Mouse (Mus musculus): Measurements from ENCODE around the gene Il17rc. TPM values are rescaled to one million over a fixed set of nuclear protein-coding genes. Genes with fewer than 3 reads are reported as not detected.
A peak's percentile ranks its signal among the peaks of the same experiment; 100 is the strongest.

Gene Il17rc
- total and polyA plus RNA-seq, 2 experiments from 2014 or later: 3.8 to 4.3 TPM

DNA sequence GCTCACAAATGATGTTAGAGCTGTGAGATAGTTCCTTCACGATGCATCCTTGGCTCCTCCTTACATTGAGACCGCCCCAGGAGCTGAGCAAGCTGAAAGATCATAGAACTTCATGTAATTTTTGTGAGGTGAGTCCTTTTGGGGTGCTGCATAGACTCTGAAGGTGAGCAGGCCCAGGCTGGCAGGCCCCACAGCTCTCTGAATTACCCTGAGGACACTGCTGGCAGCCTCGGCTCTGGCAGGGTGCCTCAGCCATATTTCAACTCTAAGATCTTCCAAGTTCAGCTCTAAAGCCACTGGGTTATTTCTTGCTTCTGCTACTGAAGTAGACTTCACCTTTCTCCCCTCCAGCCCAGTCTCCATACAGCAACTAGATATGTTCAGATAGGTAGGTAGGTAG is 30.5 kb upstream of the Il17rc start:
- no peak for TF ChIP-seq CTCF (IDR thresholded peaks at IDR 0.05; ENCODE audit: low read depth)
- H3K27me3 ChIP-seq (ENCODE audit: insufficient read depth, low read length): no peaks in the 10 kb centered on the region
- 79% methylated on average over 3 of the region's 3 CpGs for WGBS
- DNase-seq: no peak
- no peak overlapping the region for H3K9ac ChIP-seq
- no peak overlapping the region for H3K4me2 ChIP-seq (ENCODE audit: low read depth)
- H3K27ac ChIP-seq (ENCODE audit: low read depth, low read length): no peak overlapping the region
- no peaks in the 10 kb centered on the region for H3K9me3 ChIP-seq (ENCODE audit: low read length)
- peaks cover 4% of the 10 kb centered on the region for H3K4me1 ChIP-seq (ENCODE audit: insufficient read depth)
- H3K36me3 ChIP-seq (ENCODE audit: insufficient read depth): no peaks in the 10 kb centered on the region
- H3K4me3 ChIP-seq (ENCODE audit: low read depth, low read length): no peak overlapping the region
- no peak for ATAC-seq

DNA sequence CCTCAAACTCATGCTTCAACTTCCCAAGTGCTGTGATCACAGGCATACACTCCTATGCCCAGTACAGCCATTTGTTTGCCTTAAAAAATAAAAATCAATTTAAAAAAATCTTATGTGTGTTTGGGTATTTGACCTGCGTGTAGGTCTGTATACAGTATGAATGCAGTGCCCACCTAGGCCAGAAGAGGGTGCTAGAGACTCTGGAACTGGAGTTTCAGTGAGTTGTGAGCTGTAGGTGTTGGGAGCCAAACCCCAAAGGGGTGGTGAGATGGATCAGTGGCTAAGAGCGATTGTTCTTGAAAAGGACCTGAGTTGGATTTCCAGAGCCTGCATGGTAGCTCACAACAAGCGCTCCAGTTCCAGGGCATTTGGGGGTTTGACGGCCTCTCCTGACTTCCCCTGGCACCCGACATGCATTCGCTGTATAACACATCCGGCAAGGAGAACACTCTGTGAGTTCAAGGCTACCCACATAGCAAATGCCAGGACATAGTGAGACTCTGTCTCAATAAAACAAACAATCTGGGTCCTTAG is 30.0 kb upstream of the Il17rc start:
- ATAC-seq: peak; percentile 34; the same call in 1 of the 2 replicates
- H3K9me3 ChIP-seq (ENCODE audit: low read length): no peaks in the 10 kb centered on the region
- no peak overlapping the region for H3K27ac ChIP-seq (ENCODE audit: low read depth, low read length)
- peaks cover 4% of the 10 kb centered on the region for H3K4me1 ChIP-seq (ENCODE audit: insufficient read depth)
- no peaks in the 10 kb centered on the region for H3K36me3 ChIP-seq (ENCODE audit: insufficient read depth)
- peak; percentile 79 for TF ChIP-seq CTCF (IDR thresholded peaks at IDR 0.05; ENCODE audit: low read depth)
- no peaks in the 10 kb centered on the region for H3K27me3 ChIP-seq (ENCODE audit: insufficient read depth, low read length)
- peak; percentile 82 for DNase-seq
- 51% methylated on average over 7 of the region's 7 CpGs for WGBS
- no peak overlapping the region for H3K9ac ChIP-seq
- H3K4me3 ChIP-seq (ENCODE audit: low read depth, low read length): no peak overlapping the region
- no peak overlapping the region for H3K4me2 ChIP-seq (ENCODE audit: low read depth)

GRCm38 (mm10) chr6:113442087-113442441 is 29.2 kb upstream of the Il17rc start:
- peak overlapping the region; percentile 79 for H3K4me3 ChIP-seq (ENCODE audit: low read depth, low read length)
- ATAC-seq (peak; percentile 34), DNase-seq (no peak)
- peaks cover 8% of the 10 kb centered on the region for H3K36me3 ChIP-seq (ENCODE audit: insufficient read depth)
- peak overlapping the region; percentile 81 for H3K27ac ChIP-seq (ENCODE audit: low read depth, low read length)
- 37% methylated on average over 9 of the region's 9 CpGs for WGBS
- TF ChIP-seq CTCF (IDR thresholded peaks at IDR 0.05; ENCODE audit: low read depth): no peak
- H3K9me3 ChIP-seq (ENCODE audit: low read length): no peaks in the 10 kb centered on the region
- H3K4me2 ChIP-seq (ENCODE audit: low read depth): peak overlapping the region; percentile 90
- H3K9ac ChIP-seq: peak overlapping the region; percentile 95
- no peaks in the 10 kb centered on the region for H3K27me3 ChIP-seq (ENCODE audit: insufficient read depth, low read length)
- peaks cover 4% of the 10 kb centered on the region for H3K4me1 ChIP-seq (ENCODE audit: insufficient read depth)

DNA sequence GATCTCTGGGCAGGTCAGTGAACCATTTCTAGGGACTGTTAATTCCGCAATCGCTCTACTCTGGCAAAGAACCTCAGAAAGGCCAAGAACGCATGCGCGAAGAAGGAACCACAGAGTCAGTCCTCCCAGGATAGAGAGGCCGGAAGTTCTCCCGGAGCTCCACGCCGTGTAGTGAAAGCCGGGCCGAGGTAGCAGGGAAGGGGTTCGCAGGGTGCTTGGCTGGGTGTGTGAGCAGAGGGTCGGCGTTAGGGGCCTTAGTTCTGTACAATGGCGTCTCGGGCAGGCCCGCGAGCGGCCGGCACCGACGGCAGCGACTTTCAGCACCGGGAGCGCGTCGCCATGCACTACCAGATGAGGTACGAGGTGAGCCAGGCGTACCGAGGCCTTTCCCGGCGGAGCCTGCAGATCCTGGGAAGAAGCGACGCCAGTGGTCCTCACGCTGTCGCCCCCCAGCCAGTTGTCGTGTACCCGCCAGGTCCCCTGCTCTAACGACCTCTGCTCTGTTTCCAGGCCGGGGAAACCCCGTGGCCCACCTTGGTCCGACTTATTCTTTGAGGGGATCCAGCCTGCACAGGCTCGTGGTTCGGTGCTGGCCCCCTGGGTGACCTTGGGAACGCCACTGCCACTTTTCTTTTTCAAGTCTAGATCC is 28.7 kb upstream of the Il17rc start, which contains the start of gene Jagn1:
TSS of gene Jagn1 (plus strand) at position 128 of the 649 bp plus-strand sequence.
- DNase-seq (peak; percentile 98), ATAC-seq (peak; percentile 98)
- peaks cover 4% of the 10 kb centered on the region for H3K4me1 ChIP-seq (ENCODE audit: insufficient read depth)
- 1% methylated on average over 44 of the region's 45 CpGs for WGBS
- peak within 1 kb of the TSS; percentile 90 for H3K4me2 ChIP-seq (ENCODE audit: low read depth)
- H3K27ac ChIP-seq (ENCODE audit: low read depth, low read length): peak within 1 kb of the TSS; percentile 81
- peak within 1 kb of the TSS; percentile 95 for H3K9ac ChIP-seq
- TF ChIP-seq CTCF (IDR thresholded peaks at IDR 0.05; ENCODE audit: low read depth): no peak
- no peaks in the 10 kb centered on the region for H3K27me3 ChIP-seq (ENCODE audit: insufficient read depth, low read length)
- peaks cover 13% of the 10 kb centered on the region for H3K36me3 ChIP-seq (ENCODE audit: insufficient read depth)
- H3K4me3 ChIP-seq (ENCODE audit: low read depth, low read length): peak within 1 kb of the TSS; percentile 79
- H3K9me3 ChIP-seq (ENCODE audit: low read length): no peaks in the 10 kb centered on the region

GRCm38 (mm10) chr6:113443091-113443490 is 28.1 kb upstream of the Il17rc start:
- ATAC-seq (no peak), DNase-seq (peak; percentile 19)
- no peaks in the 10 kb centered on the region for H3K27me3 ChIP-seq (ENCODE audit: insufficient read depth, low read length)
- H3K4me1 ChIP-seq (ENCODE audit: insufficient read depth): peaks cover 4% of the 10 kb centered on the region
- peak; percentile 34 for TF ChIP-seq CTCF (IDR thresholded peaks at IDR 0.05; ENCODE audit: low read depth)
- H3K4me2 ChIP-seq (ENCODE audit: low read depth): peak overlapping the region; percentile 90
- no peaks in the 10 kb centered on the region for H3K9me3 ChIP-seq (ENCODE audit: low read length)
- H3K36me3 ChIP-seq (ENCODE audit: insufficient read depth): peaks cover 18% of the 10 kb centered on the region
- H3K4me3 ChIP-seq (ENCODE audit: low read depth, low read length): peak overlapping the region; percentile 79
- 46% methylated on average over 12 of the region's 12 CpGs for WGBS
- peak overlapping the region; percentile 95 for H3K9ac ChIP-seq
- H3K27ac ChIP-seq (ENCODE audit: low read depth, low read length): peak overlapping the region; percentile 81; the same call in 1 of the 2 replicates

DNA sequence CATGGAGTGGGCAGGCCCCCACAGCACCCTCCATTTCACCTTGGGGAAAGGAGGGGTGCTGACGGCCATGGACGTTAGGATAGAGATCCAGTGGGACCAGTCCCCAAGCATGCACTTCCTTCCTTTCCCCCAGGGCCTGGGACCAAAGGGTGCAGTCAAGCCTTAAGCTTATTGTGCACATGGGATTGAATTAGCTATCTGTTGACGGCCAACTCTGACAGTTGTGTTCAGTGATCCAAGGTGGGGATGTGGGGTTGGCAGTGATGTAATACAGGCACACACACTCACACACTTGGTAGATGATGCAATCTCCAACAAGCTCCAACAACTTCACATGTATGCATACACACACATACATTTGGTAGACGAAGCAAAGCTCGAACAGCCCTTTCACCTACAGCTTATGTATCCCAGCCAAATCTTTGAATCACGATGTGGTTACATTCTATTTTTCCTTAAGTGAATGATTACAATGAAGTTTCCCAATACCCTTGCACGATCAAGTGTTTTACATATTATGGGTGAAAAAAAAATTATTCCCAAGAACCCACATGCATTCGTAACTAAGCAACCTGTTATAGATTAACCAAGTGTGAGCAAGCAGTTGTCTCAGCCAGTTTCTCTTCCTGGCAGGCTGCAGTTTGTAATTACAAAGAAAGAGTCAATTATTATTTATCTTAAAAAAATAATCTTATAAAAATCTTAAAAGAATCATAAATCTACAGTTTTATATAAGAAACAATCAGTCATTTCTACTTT is 26.8 kb upstream of the Il17rc start:
- no peaks in the 10 kb centered on the region for H3K9me3 ChIP-seq (ENCODE audit: low read length)
- H3K27me3 ChIP-seq (ENCODE audit: insufficient read depth, low read length): no peaks in the 10 kb centered on the region
- TF ChIP-seq CTCF (IDR thresholded peaks at IDR 0.05; ENCODE audit: low read depth): no peak
- H3K27ac ChIP-seq (ENCODE audit: low read depth, low read length): no peak overlapping the region
- no peak overlapping the region for H3K9ac ChIP-seq
- H3K4me3 ChIP-seq (ENCODE audit: low read depth, low read length): no peak overlapping the region
- DNase-seq (no peak), ATAC-seq (no peak)
- H3K36me3 ChIP-seq (ENCODE audit: insufficient read depth): peaks cover 23% of the 10 kb centered on the region
- 76% methylated on average over 7 of the region's 8 CpGs for WGBS
- H3K4me1 ChIP-seq (ENCODE audit: insufficient read depth): peaks cover 4% of the 10 kb centered on the region
- H3K4me2 ChIP-seq (ENCODE audit: low read depth): no peak overlapping the region

DNA sequence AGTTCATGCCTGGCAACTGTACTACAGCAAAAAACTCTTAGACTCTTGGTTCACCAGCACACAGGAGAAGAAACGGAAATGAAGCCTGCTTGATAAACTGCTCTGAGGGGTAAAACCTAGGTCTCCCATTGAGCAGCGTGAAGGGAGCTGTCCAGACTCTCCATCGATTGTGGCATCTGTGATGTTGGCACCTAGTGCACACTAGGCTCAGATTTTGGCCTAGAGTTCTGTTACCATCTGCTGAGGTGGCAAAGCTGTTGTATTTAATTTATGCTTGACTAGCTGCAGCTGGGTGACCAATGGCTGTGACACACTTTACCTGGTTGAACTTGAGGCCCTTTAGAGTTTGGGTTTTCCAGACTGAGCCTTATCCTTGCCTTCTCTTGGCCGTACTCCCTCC is 23.6 kb upstream of the Il17rc start:
- no peak overlapping the region for H3K9ac ChIP-seq
- H3K36me3 ChIP-seq (ENCODE audit: insufficient read depth): peaks cover 23% of the 10 kb centered on the region
- H3K9me3 ChIP-seq (ENCODE audit: low read length): no peaks in the 10 kb centered on the region
- WGBS: 69% methylated on average over 4 of the region's 4 CpGs
- TF ChIP-seq CTCF (IDR thresholded peaks at IDR 0.05; ENCODE audit: low read depth): no peak
- no peaks in the 10 kb centered on the region for H3K27me3 ChIP-seq (ENCODE audit: insufficient read depth, low read length)
- no peak for ATAC-seq
- DNase-seq: no peak
- H3K4me2 ChIP-seq (ENCODE audit: low read depth): no peak overlapping the region
- no peak overlapping the region for H3K4me3 ChIP-seq (ENCODE audit: low read depth, low read length)
- H3K27ac ChIP-seq (ENCODE audit: low read depth, low read length): no peak overlapping the region
- H3K4me1 ChIP-seq (ENCODE audit: insufficient read depth): peaks cover 4% of the 10 kb centered on the region
